25 mouse cellular contexts compared by ENCODE assay signal in the genomic region with DNA sequence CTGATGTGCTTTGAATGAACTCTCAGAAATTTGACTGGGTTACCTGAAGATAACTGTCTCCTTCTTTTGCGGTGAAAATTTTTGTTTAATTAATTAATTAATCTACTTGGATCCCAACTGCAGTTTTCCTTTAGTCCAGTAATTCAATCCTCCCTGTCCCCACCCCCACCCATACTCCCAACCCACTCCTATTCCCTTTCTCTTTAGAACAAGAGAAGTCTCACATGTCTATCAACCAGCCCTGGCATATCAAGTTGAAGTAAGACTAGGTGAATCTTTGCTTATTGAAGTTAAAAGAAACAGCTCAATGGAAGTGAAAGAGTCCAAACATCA.
"Had no signal": no experiment of that assay in that cellular context is flagged by ENCODE, and none has a peak within 500 bp of the region (broad histone marks: within the 10 kb centered on the region; RNA-seq: fewer than 3 reads in every experiment).

No protein-coding gene starts in this region.

- H3K36me3 ChIP-seq: heart, embryonic 10.5 days; heart, embryonic 12.5 days; hindbrain, embryonic 10.5 days; hindbrain, embryonic 12.5 days; intestine, embryonic 15.5 days; limb, embryonic 10.5 days; limb, embryonic 12.5 days; liver, embryonic 13.5 days had no signal

- H3K4me3 ChIP-seq: gastrocnemius, adult 2 months; heart, embryonic 10.5 days; heart, embryonic 12.5 days; hindbrain, embryonic 10.5 days; hindbrain, embryonic 12.5 days; intestine, embryonic 15.5 days; layer of hippocampus, adult 2 months; left cerebral cortex, adult 2 months; limb, embryonic 10.5 days; limb, embryonic 12.5 days; liver, embryonic 13.5 days had no signal

- H3K9me3 ChIP-seq: heart, embryonic 10.5 days; heart, embryonic 12.5 days; hindbrain, embryonic 10.5 days; hindbrain, embryonic 12.5 days; intestine, embryonic 15.5 days; limb, embryonic 10.5 days; limb, embryonic 12.5 days; liver, embryonic 13.5 days had no signal

- H3K27ac ChIP-seq: gastrocnemius, adult 2 months; heart, embryonic 10.5 days; hindbrain, embryonic 10.5 days; hindbrain, embryonic 12.5 days; hindbrain, embryonic 14.5 days; intestine, embryonic 15.5 days; layer of hippocampus, adult 2 months; left cerebral cortex, adult 2 months; limb, embryonic 10.5 days; limb, embryonic 12.5 days; liver, embryonic 13.5 days had no signal

- H3K4me2 ChIP-seq: heart, embryonic 12.5 days; hindbrain, embryonic 12.5 days; hindbrain, embryonic 14.5 days; intestine, embryonic 15.5 days; limb, embryonic 12.5 days; liver, embryonic 11.5 days; liver, embryonic 13.5 days had no signal

- DNase-seq: gastrocnemius, adult 2 months; gastrocnemius, postnatal 10 days; gastrocnemius, postnatal 25 days; heart, adult 18-20 months; heart, postnatal 10 days; heart, postnatal 4 days; kidney, adult 8-10 months; kidney, postnatal 14 days; kidney, postnatal 4 days; liver; liver, embryonic 13.5 days had no signal

- H3K9ac ChIP-seq: heart, embryonic 12.5 days; hindbrain, embryonic 12.5 days; hindbrain, embryonic 14.5 days; intestine, embryonic 15.5 days; limb, embryonic 12.5 days; liver, embryonic 13.5 days had no signal

- H3K4me1 ChIP-seq: heart, embryonic 10.5 days; heart, embryonic 12.5 days; hindbrain, embryonic 10.5 days; hindbrain, embryonic 12.5 days; intestine, embryonic 15.5 days; limb, embryonic 12.5 days; liver, embryonic 13.5 days had no signal

- H3K27me3 ChIP-seq: heart, embryonic 12.5 days; hindbrain, embryonic 12.5 days; intestine, embryonic 15.5 days; limb, embryonic 12.5 days; liver, embryonic 13.5 days had no signal

- ATAC-seq: hindbrain, embryonic 16.5 days; inflammation-experienced regulatory T-cells, adult 6 months; intestine, embryonic 15.5 days; intestine, postnatal 0 days had no signal
